Mouse (Mus musculus) hindbrain, embryonic 10.5 days (tissue): ENCODE measurements around the gene Rpl13a. TPM values are rescaled to one million over a fixed set of nuclear protein-coding genes. Genes with fewer than 3 reads are reported as not detected.

Experiments
- DNase-seq: peaks from one replicate; pipeline ENCODE4 v3.0.0-alpha.2; 2017; ENCODE audit warnings: low spot score
- H3K27ac ChIP-seq: fragments of 300-500 bp; sonication (generic); 2 replicates; pipeline ENCODE4 v1.5.1; 2016; ENCODE audit warnings: mild to moderate bottlenecking, moderate library complexity
- H3K27me3 ChIP-seq: fragments of 300-500 bp; sonication (generic); 2 replicates; pipeline ENCODE4 v1.6.1; 2016; ENCODE audit warnings: mild to moderate bottlenecking; ENCODE audit not compliant: poor library complexity, insufficient read depth, severe bottlenecking
- H3K36me3 ChIP-seq: fragments of 300-500 bp; sonication (generic); 2 replicates; pipeline ENCODE4 v1.6.1; 2016; ENCODE audit warnings: mild to moderate bottlenecking, moderate library complexity
- H3K4me1 ChIP-seq: fragments of 300-500 bp; sonication (generic); replicated peaks from 2 replicates; pipeline ENCODE4 v1.6.1; 2016; ENCODE audit warnings: mild to moderate bottlenecking
- H3K4me3 ChIP-seq: fragments of 300-500 bp; sonication (generic); 2 replicates; pipeline ENCODE4 v1.5.1; 2016; ENCODE audit warnings: mild to moderate bottlenecking, moderate library complexity
- H3K9me3 ChIP-seq: fragments of 300-500 bp; sonication (generic); 2 replicates; pipeline ENCODE4 v1.6.1; 2016; ENCODE audit warnings: mild to moderate bottlenecking, moderate library complexity
- WGBS: fragments of 180-500 bp; shearing (Covaris S2); methylation state at CpG from one replicate; pipeline ENCODE4 v1.1.7; 2016; 5-methylcytosine and 5-hydroxymethylcytosine counted together
- polyA plus RNA-seq: library from polyadenylated mRNA; unstranded; fragments of >200 nt; fragmentation: Nextera tagmentation; extraction: Ambion mirVana; gene quantifications from 2 replicates; pipeline ENCODE4 v1.2.1, GENCODE M21; 2016

Rpl13a gene
- polyA plus RNA-seq, 1 experiment from 2014 or later: 1,174 TPM

GRCm38 (mm10) chr7:45141319-45141718 is 12.8 kb upstream of the Rpl13a start:
- Histone ChIP-seq H3K27ac (no peak overlapping the region), H3K4me1 (peaks cover 7% of the 10 kb centered on the region), H3K9me3 (no peaks in the 10 kb centered on the region), H3K36me3 (peaks cover 51% of the 10 kb centered on the region), H3K27me3 (peaks cover 14% of the 10 kb centered on the region), H3K4me3 (no peak overlapping the region)
- no peak for DNase-seq
- 89% methylated on average over 3 of the region's 3 CpGs for WGBS

- DNase-seq: no peak
- Histone ChIP-seq H3K27me3 (peaks cover 25% of the 10 kb centered on the region), H3K27ac (no peak overlapping the region), H3K36me3 (peaks cover 39% of the 10 kb centered on the region), H3K9me3 (no peaks in the 10 kb centered on the region), H3K4me1 (peaks cover 16% of the 10 kb centered on the region), H3K4me3 (no peak overlapping the region)
- WGBS: 88% methylated on average over 8 of the region's 8 CpGs
Measured at GRCm38 (mm10) chr7:45139904-45140723, 11.6 kb upstream of the Rpl13a start.

- Histone ChIP-seq H3K36me3 (peaks cover 22% of the 10 kb centered on the region), H3K4me3 (no peak overlapping the region), H3K9me3 (no peaks in the 10 kb centered on the region), H3K27me3 (peaks cover 40% of the 10 kb centered on the region), H3K27ac (no peak overlapping the region), H3K4me1 (peaks cover 29% of the 10 kb centered on the region)
- no peak for DNase-seq
- WGBS: 86% methylated on average over 1 of the region's 1 CpGs
Measured at GRCm38 (mm10) chr7:45138403-45138802, 9.8 kb upstream of the Rpl13a start.

GRCm38 (mm10) chr7:45137171-45138006 is 8.8 kb upstream of the Rpl13a start:
- H3K27me3 ChIP-seq: peaks cover 40% of the 10 kb centered on the region
- DNase-seq: no peak
- no peak overlapping the region for H3K27ac ChIP-seq
- peaks cover 12% of the 10 kb centered on the region for H3K36me3 ChIP-seq
- peaks cover 29% of the 10 kb centered on the region for H3K4me1 ChIP-seq
- 81% methylated on average over 12 of the region's 12 CpGs for WGBS
- H3K9me3 ChIP-seq: no peaks in the 10 kb centered on the region
- H3K4me3 ChIP-seq: no peak overlapping the region

- Histone ChIP-seq H3K27ac (peak within 1 kb of the TSS; percentile 82), H3K9me3 (no peaks in the 10 kb centered on the region), H3K4me3 (peak within 1 kb of the TSS; percentile 66), H3K4me1 (peaks cover 29% of the 10 kb centered on the region), H3K27me3 (peaks cover 40% of the 10 kb centered on the region), H3K36me3 (no peaks in the 10 kb centered on the region)
- 4% methylated on average over 29 of the region's 29 CpGs for WGBS
- DNase-seq: peak; percentile 84
Measured at GRCm38 (mm10) chr7:45135993-45136567, 7.5 kb upstream of the Rpl13a start, which contains the start of the genes Gm45713 and Flt3l. Gm45713 (minus strand) TSS chr7:45136231. Flt3l (minus strand) TSS chr7:45136432.

GRCm38 (mm10) chr7:45135370-45135769 is 6.8 kb upstream of the Rpl13a start:
- Histone ChIP-seq H3K27me3 (peaks cover 40% of the 10 kb centered on the region), H3K36me3 (no peaks in the 10 kb centered on the region), H3K4me3 (peak overlapping the region; percentile 66), H3K4me1 (peaks cover 29% of the 10 kb centered on the region), H3K27ac (peak overlapping the region; percentile 82; the same call in 1 of the 2 replicates), H3K9me3 (no peaks in the 10 kb centered on the region)
- 79% methylated on average over 3 of the region's 3 CpGs for WGBS
- DNase-seq: no peak

- H3K4me3 ChIP-seq: peak overlapping the region; percentile 19
- no peaks in the 10 kb centered on the region for H3K9me3 ChIP-seq
- H3K4me1 ChIP-seq: peaks cover 33% of the 10 kb centered on the region
- WGBS: 5% methylated on average over 12 of the region's 12 CpGs
- peaks cover 40% of the 10 kb centered on the region for H3K27me3 ChIP-seq
- no peak overlapping the region for H3K27ac ChIP-seq
- no peak for DNase-seq
- H3K36me3 ChIP-seq: no peaks in the 10 kb centered on the region
Measured at GRCm38 (mm10) chr7:45134544-45135026, 6.0 kb upstream of the Rpl13a start.

GRCm38 (mm10) chr7:45133446-45134159 is 5.0 kb upstream of the Rpl13a start:
- Histone ChIP-seq H3K9me3 (no peaks in the 10 kb centered on the region), H3K27ac (no peak overlapping the region), H3K36me3 (no peaks in the 10 kb centered on the region), H3K4me1 (peaks cover 40% of the 10 kb centered on the region), H3K4me3 (no peak overlapping the region), H3K27me3 (peaks cover 40% of the 10 kb centered on the region)
- 73% methylated on average over 8 of the region's 8 CpGs for WGBS
- no peak for DNase-seq

GRCm38 (mm10) chr7:45131850-45132249 is 3.3 kb upstream of the Rpl13a start:
- peaks cover 26% of the 10 kb centered on the region for H3K27me3 ChIP-seq
- peak overlapping the region; percentile 9; the same call in 1 of the 2 replicates for H3K27ac ChIP-seq
- H3K9me3 ChIP-seq: no peaks in the 10 kb centered on the region
- DNase-seq: no peak
- no peak overlapping the region for H3K4me3 ChIP-seq
- peaks cover 12% of the 10 kb centered on the region for H3K36me3 ChIP-seq
- peaks cover 47% of the 10 kb centered on the region for H3K4me1 ChIP-seq
- WGBS: 77% methylated on average over 11 of the region's 11 CpGs

GRCm38 (mm10) chr7:45129776-45130512 is 1.4 kb upstream of the Rpl13a start:
- Histone ChIP-seq H3K9me3 (no peaks in the 10 kb centered on the region), H3K4me3 (peak overlapping the region; percentile 90), H3K36me3 (peaks cover 31% of the 10 kb centered on the region), H3K27ac (peak overlapping the region; percentile 100), H3K4me1 (peaks cover 55% of the 10 kb centered on the region), H3K27me3 (peaks cover 13% of the 10 kb centered on the region)
- WGBS: 44% methylated on average over 15 of the region's 15 CpGs
- no peak for DNase-seq

GRCm38 (mm10) chr7:45129318-45129717 is 757 bp upstream of the Rpl13a start:
- Histone ChIP-seq H3K4me1 (peaks cover 56% of the 10 kb centered on the region), H3K9me3 (no peaks in the 10 kb centered on the region), H3K4me3 (peak overlapping the region; percentile 90), H3K36me3 (peaks cover 32% of the 10 kb centered on the region), H3K27ac (peak overlapping the region; percentile 100), H3K27me3 (peaks cover 7% of the 10 kb centered on the region)
- peak; percentile 78 for DNase-seq
- WGBS: 2% methylated on average over 17 of the region's 17 CpGs
